ENCODE assay signal across 13 mouse cellular contexts in the genomic region with DNA sequence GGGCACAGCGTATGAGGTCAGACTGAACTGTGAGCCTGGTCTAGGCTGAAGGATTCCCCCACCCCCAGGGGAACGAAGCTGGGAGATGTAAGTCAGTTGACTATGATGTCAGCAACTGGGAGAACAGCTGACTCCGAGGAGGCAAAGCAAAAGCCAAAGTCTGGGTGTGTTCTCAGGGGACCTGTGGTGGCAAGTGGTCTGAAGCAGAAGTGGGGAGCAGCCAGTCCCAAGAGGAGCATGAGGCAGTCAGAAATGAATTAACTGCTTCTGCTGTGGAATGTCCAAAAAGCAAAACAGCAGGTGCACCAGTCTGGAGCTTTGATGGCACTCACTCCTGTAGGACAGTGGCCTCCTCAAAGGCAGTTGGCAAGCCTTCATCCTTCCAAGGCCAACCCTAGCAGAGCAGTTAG. TPM values are rescaled to one million over a fixed set of nuclear protein-coding genes. Genes with fewer than 3 reads are reported as not detected.
DNase-seq lines count a peak whose midpoint lies in the region; ATAC-seq and TF ChIP-seq lines count a peak whose summit lies in the region.
"Had no signal": no experiment of that assay in that cellular context is flagged by ENCODE, and none has a peak within 500 bp of the region (broad histone marks: within the 10 kb centered on the region; RNA-seq: fewer than 3 reads in every experiment).

No protein-coding gene starts in this region.

- dilution Hi-C loops in CH12.LX (cut with MboI; ENCODE audit: extremely low pct_ligation_motif_present, extremely low pct_unique_long_range_greater_than_20kb, low sequenced_read_pairs) = no loop called here

- WGBS in heart, embryonic 15.5 days = 46% methylated on average over 3 of the region's 3 CpGs
- WGBS in macrophage (ENCODE audit: missing documents) = 26% methylated on average over 3 of the region's 3 CpGs

- no peak overlapping the region for H3K9ac ChIP-seq in heart, embryonic 15.5 days
- H3K9ac ChIP-seq in CH12.LX (ENCODE audit: insufficient read depth, low read depth) = peak overlapping the region; percentile 73
- H3K9ac ChIP-seq: limb, embryonic 12.5 days had no signal

- no peak overlapping the region for H3K4me3 ChIP-seq in heart, embryonic 15.5 days
- H3K4me3 ChIP-seq in CH12.LX (replicated peaks in 1 of 3; ENCODE audit: low read depth in 2 of 3, low read length in 2 of 3, poor library complexity in 1 of 3) (peak overlapping the region in 2 of 3 experiments; percentile 10 to 34), macrophage (ENCODE audit: inconsistent target) (no peak overlapping the region)
- H3K4me3 ChIP-seq: erythroblast, embryonic 14.5 days; limb, embryonic 12.5 days had no signal

- in situ Hi-C loops in CH12.LX (cut with MboI; ENCODE audit: low pct_ligation_motif_present, low pct_unique_long_range_greater_than_20kb, low sequenced_read_pairs) = loop anchor here (10.0 kb wide), 1 partner anchor 98 kb away; no protein-coding TSS in a partner anchor

- ATAC-seq in heart, embryonic 15.5 days (replicated peaks; ENCODE audit: insufficient number of reproducible peaks, insufficient read depth, low FRiP score, low read depth) = peak; percentile 27; the same call in 1 of the 2 replicates

- H3K79me2 ChIP-seq in CH12.LX (replicated peaks; ENCODE audit: control insufficient read depth, extremely low read depth, insufficient read depth, poor library complexity, severe bottlenecking) (peaks cover 96% of the 10 kb centered on the region), macrophage (ENCODE audit: inconsistent target) (peaks cover 97% of the 10 kb centered on the region)

- no peaks in the 10 kb centered on the region for H3K9me3 ChIP-seq in heart, embryonic 15.5 days (replicated peaks)
- H3K9me3 ChIP-seq in CH12.LX (replicated peaks; ENCODE audit: low read length) = peaks cover 18% of the 10 kb centered on the region

- TF ChIP-seq RAD21 in CH12.LX (IDR thresholded peaks at IDR 0.05; ENCODE audit: low read depth, low read length) = no peak

- peak; percentile 46; the same call in 1 of the 2 replicates for TF ChIP-seq POLR2A in CH12.LX (IDR thresholded peaks at IDR 0.05; ENCODE audit: low read depth, low read length)

- no peak for TF ChIP-seq CTCF in CH12.LX (conservative IDR thresholded peaks at IDR 0.05 in 1 of 2, IDR thresholded peaks at IDR 0.05 in 1 of 2; ENCODE audit: low read depth in 2 of 2, low read length in 2 of 2)

- H3K4me2 ChIP-seq in heart, embryonic 15.5 days = no peak overlapping the region
- H3K4me2 ChIP-seq in CH12.LX (ENCODE audit: insufficient read depth, low read depth, poor library complexity, severe bottlenecking) = peak overlapping the region; percentile 88
- H3K4me2 ChIP-seq: limb, embryonic 12.5 days had no signal

- H3K4me1 ChIP-seq in heart, embryonic 15.5 days (replicated peaks) = peaks cover 20% of the 10 kb centered on the region
- H3K4me1 ChIP-seq in CH12.LX (ENCODE audit: control insufficient read depth in 1 of 2, insufficient read depth in 2 of 2) = peaks cover 24 to 78% of the 10 kb centered on the region in 2 experiments
- H3K4me1 ChIP-seq: limb, embryonic 12.5 days had no signal

- H3K36me3 ChIP-seq in heart, embryonic 15.5 days = peaks cover 3% of the 10 kb centered on the region
- peaks cover 41 to 92% of the 10 kb centered on the region in 2 experiments for H3K36me3 ChIP-seq in CH12.LX (replicated peaks in 1 of 2; ENCODE audit: control insufficient read depth in 1 of 2, insufficient read depth in 1 of 2, low read length in 1 of 2)
- H3K36me3 ChIP-seq in macrophage (ENCODE audit: inconsistent target) = peaks cover 15% of the 10 kb centered on the region; the same call in 1 of the 2 replicates
- H3K36me3 ChIP-seq: G1E; limb, embryonic 12.5 days had no signal

- H3K27me3 ChIP-seq in heart, embryonic 15.5 days = no peaks in the 10 kb centered on the region
- H3K27me3 ChIP-seq in CH12.LX (replicated peaks) = no peaks in the 10 kb centered on the region
- H3K27me3 ChIP-seq: limb, embryonic 12.5 days had no signal

- H3K27ac ChIP-seq in heart, embryonic 15.5 days = no peak overlapping the region
- peak overlapping the region; percentile 96 for H3K27ac ChIP-seq in CH12.LX (ENCODE audit: insufficient read depth, low read depth)
- H3K27ac ChIP-seq in macrophage = peak overlapping the region; percentile 85
- H3K27ac ChIP-seq: limb, embryonic 12.5 days had no signal

- no peak for DNase-seq in heart, adult 8-10 months (ENCODE audit: low spot score)
- peak; percentile 98 for DNase-seq in CH12.LX (ENCODE audit: extremely low read depth)
- peak; percentile 58 to 75 for DNase-seq in cerebellum, adult 18-20 months
- DNase-seq in embryo, embryonic 10.5 days (ENCODE audit: low spot score) = no peak
- DNase-seq in right cerebral cortex, adult 2 months (ENCODE audit: low spot score in 2 of 2) = no peak
- DNase-seq: adrenal gland, postnatal 36 days; kidney, postnatal 25 days; thymus, adult 18-20 months had no signal

- peak; percentile 96 for TF ChIP-seq EP300 in CH12.LX (IDR thresholded peaks at IDR 0.05; ENCODE audit: low read length)

TF ChIP-seq in CH12.LX, 34 proteins besides CTCF, POLR2A, EP300 and RAD21 (continues in another document):
- TF ChIP-seq NELFE (IDR thresholded peaks at IDR 0.05; ENCODE audit: low read depth, low read length) = 0 out of 2 replicates have a peak, but pooled peaks have one; percentile 26
- TF ChIP-seq IRF4 (IDR thresholded peaks at IDR 0.05; ENCODE audit: low read depth, low read length) = peak; percentile 96
- peak; percentile 77; the same call in 1 of the 2 replicates for TF ChIP-seq JUND (conservative IDR thresholded peaks at IDR 0.05; ENCODE audit: low read depth, low read length)
- TF ChIP-seq PAX5 (IDR thresholded peaks at IDR 0.05; ENCODE audit: low read length) = no peak
- TF ChIP-seq USF1 (IDR thresholded peaks at IDR 0.05; ENCODE audit: low read depth, low read length) = peak; percentile 36
- peak; percentile 33; the same call in 1 of the 2 replicates for TF ChIP-seq HCFC1 (IDR thresholded peaks at IDR 0.05; ENCODE audit: low read depth, low read length)
- peak; percentile 33; the same call in 1 of the 2 replicates for TF ChIP-seq USF2 (conservative IDR thresholded peaks at IDR 0.05; ENCODE audit: low read depth, low read length)
- TF ChIP-seq POLR2AphosphoS2 (IDR thresholded peaks at IDR 0.05; ENCODE audit: low read depth, low read length) = no peak
- TF ChIP-seq ZMIZ1 (IDR thresholded peaks at IDR 0.05; ENCODE audit: low read depth, low read length) = peak; percentile 88; the same call in 1 of the 2 replicates
- no peak for TF ChIP-seq CHD1 (IDR thresholded peaks at IDR 0.05; ENCODE audit: low read depth, low read length)
- TF ChIP-seq MAZ (IDR thresholded peaks at IDR 0.05; ENCODE audit: low read depth, low read length) = peak; percentile 81; the same call in 1 of the 2 replicates
- peak; percentile 96 for TF ChIP-seq MEF2A (IDR thresholded peaks at IDR 0.05; ENCODE audit: borderline replicate concordance, low read depth, low read length)
- no peak for TF ChIP-seq ZNF384 (IDR thresholded peaks at IDR 0.05; ENCODE audit: low read depth, low read length)
- no peak for TF ChIP-seq ZKSCAN1 (IDR thresholded peaks at IDR 0.05; ENCODE audit: borderline replicate concordance, low read depth, low read length)
- peak; percentile 88 for TF ChIP-seq JUN (IDR thresholded peaks at IDR 0.05; ENCODE audit: insufficient read depth, low read depth, low read length)
- peak; percentile 76; the same call in 1 of the 2 replicates for TF ChIP-seq MAFK (IDR thresholded peaks at IDR 0.05; ENCODE audit: insufficient replicate concordance, low read length)
- TF ChIP-seq MXI1 (IDR thresholded peaks at IDR 0.05; ENCODE audit: low read depth, low read length) = peak; percentile 75; the same call in 1 of the 2 replicates
- TF ChIP-seq ETS1 (conservative IDR thresholded peaks at IDR 0.05; ENCODE audit: low read depth, low read length) = peak; percentile 100
- peak; percentile 99 for TF ChIP-seq TCF12 (IDR thresholded peaks at IDR 0.05; ENCODE audit: low read depth, low read length)
- TF ChIP-seq E2F4 (IDR thresholded peaks at IDR 0.05; ENCODE audit: insufficient replicate concordance, low read depth, low read length) = 0 out of 2 replicates have a peak, but pooled peaks have one; percentile 56
- 0 out of 2 replicates have a peak, but pooled peaks have one; percentile 10 for TF ChIP-seq GABPA (IDR thresholded peaks at IDR 0.05; ENCODE audit: insufficient replicate concordance, low read depth, low read length)
- TF ChIP-seq KAT2A (IDR thresholded peaks at IDR 0.05; ENCODE audit: insufficient replicate concordance, low read length) = peak; percentile 88
- TF ChIP-seq RCOR1 (conservative IDR thresholded peaks at IDR 0.05; ENCODE audit: low read depth, low read length) = peak; percentile 92
- no peak; the same call in 1 of the 2 replicates for TF ChIP-seq SMC3 (IDR thresholded peaks at IDR 0.05; ENCODE audit: low read depth, low read length)
- peak; percentile 52; the same call in 1 of the 2 replicates for TF ChIP-seq MAX (IDR thresholded peaks at IDR 0.05; ENCODE audit: low read length)
- TF ChIP-seq ELF1 (IDR thresholded peaks at IDR 0.05; ENCODE audit: low read depth, low read length) = 0 out of 2 replicates have a peak, but pooled peaks have one; percentile 30
- 0 out of 2 replicates have a peak, but pooled peaks have one; percentile 75 for TF ChIP-seq TBP (conservative IDR thresholded peaks at IDR 0.05; ENCODE audit: low read depth, low read length)
- TF ChIP-seq MYC (IDR thresholded peaks at IDR 0.05; ENCODE audit: low read depth, low read length) = 0 out of 2 replicates have a peak, but pooled peaks have one; percentile 36
- no peak for TF ChIP-seq NRF1 (IDR thresholded peaks at IDR 0.05; ENCODE audit: low read depth, low read length)
- TF ChIP-seq CHD2 (IDR thresholded peaks at IDR 0.05; ENCODE audit: low read length) = peak; percentile 92
- TF ChIP-seq UBTF (IDR thresholded peaks at IDR 0.05; ENCODE audit: low read depth, low read length) = 0 out of 2 replicates have a peak, but pooled peaks have one; percentile 52

RNA-seq across cellular contexts. Expression of a gene that starts 7.9 kb away (rescaled TPM):
- polyA plus RNA-seq in heart, embryonic 15.5 days (2015; fragmentation: Nextera tagmentation; extraction: Ambion mirVana) = 29.7 and 32.9 TPM in 2 replicates
- 10 to 100 TPM; 45.4 to 54.7 (median 50.4) TPM for total RNA-seq in heart, adult 8-10 months (2022)
- 52.5 and 76.2 TPM in 2 replicates for total RNA-seq in CH12.LX (2012; rRNA removed)
- 60.5 and 71.7 TPM in 2 replicates for total RNA-seq in CH12.LX (2014; rRNA removed)
- polyA plus RNA-seq in CH12.LX (2012; ENCODE audit: insufficient read length, low read depth) = 66.2 and 80.6 TPM in 2 replicates
- 100 to 1,000 TPM; 102 to 341 (median 172) TPM for total RNA-seq in macrophage (2018; cell fraction: chromatin; rRNA removed)
- 100 to 1,000 TPM in 2 of 26 experiments, 10 to 100 TPM in 24; 60.3 to 108 (median 79.2) TPM for total RNA-seq in macrophage (2018; cell fraction: cytosol; rRNA removed)
- total RNA-seq in macrophage (2018; cell fraction: nucleus; rRNA removed) = 100 to 1,000 TPM in 23 of 26 experiments, 10 to 100 TPM in 3; 85.1 to 476 (median 159) TPM
- 50.8 to 80.6 TPM (median 73.2 TPM) in 3 replicates for polyA plus RNA-seq in macrophage (2018)
- total RNA-seq: G1E had no signal
- polyA plus RNA-seq: G1E had no signal

Comparison
In these comparisons a context has a peak if more than half of its experiments do, and no peak if none do; other contexts are left out.
1. H3K4me3 ChIP-seq: peak in CH12.LX (2 of 3); none in heart, embryonic 15.5 days (single experiment) and macrophage (single experiment).
2. DNase-seq: peak in CH12.LX (single experiment) and cerebellum, adult 18-20 months (2 of 2); none in heart, adult 8-10 months (single experiment), embryo, embryonic 10.5 days (single experiment) and right cerebral cortex, adult 2 months (0 of 2).